Mouse (Mus musculus): ENCODE results near the gene Tnfsf10. TPM values are rescaled to one million over a fixed set of nuclear protein-coding genes. Genes with fewer than 3 reads are reported as not detected.

The Tnfsf10 gene
- total and polyA plus RNA-seq, 2 experiments, result 2.2 to 5.0 TPM

DNA sequence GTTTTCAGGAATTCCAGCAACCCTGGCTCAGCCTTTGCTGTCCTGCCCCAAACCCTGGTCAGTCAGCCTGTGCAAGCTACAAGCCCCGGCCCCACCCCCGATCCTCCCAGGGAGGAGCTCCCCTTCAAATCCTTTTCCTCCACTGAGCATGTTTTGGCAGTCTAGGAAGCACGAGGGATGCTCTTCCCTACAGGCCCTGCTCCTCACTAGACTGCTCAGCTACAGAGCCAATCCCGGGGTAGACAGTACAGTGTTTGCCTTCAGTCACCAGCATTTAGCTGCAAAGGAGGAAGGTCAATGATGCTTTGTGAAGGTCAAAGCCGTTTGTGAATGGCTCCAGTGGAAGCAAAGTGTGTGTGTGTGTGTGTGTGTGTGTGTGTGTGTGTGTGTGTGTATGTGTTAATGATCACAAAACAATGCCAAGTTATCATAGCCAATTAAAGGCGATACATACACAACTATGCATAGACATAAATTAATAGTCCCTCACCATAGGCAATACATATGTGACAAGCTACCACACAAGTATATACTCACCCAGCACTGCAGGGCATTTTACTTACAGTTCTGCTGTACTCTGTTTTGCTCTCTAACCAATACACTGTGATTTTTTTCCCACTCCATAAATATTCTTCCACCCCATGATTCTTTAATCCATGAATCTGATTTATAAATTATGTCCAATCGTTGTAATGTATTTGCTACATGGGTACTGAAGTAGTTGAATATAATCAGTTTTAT, 23.0 kb upstream of the Tnfsf10 start:
- WGBS, result 62% methylated on average over 7 of the region's 7 CpGs
- Histone ChIP-seq H3K4me3 (ENCODE audit: insufficient read depth, low read depth, low read length) (no peak overlapping the region), H3K9ac (ENCODE audit: low read depth, low read length) (no peak overlapping the region), H3K79me2 (ENCODE audit: control insufficient read depth, insufficient read depth, low read length) (no peaks in the 10 kb centered on the region), H3K36me3 (ENCODE audit: control insufficient read depth, insufficient read depth, low read length) (no peaks in the 10 kb centered on the region), H3K4me1 (ENCODE audit: control insufficient read depth, insufficient read depth, low read length) (no peaks in the 10 kb centered on the region; the same call in 1 of the 2 replicates), H3K27ac (replicated peaks; ENCODE audit: insufficient read depth, low read depth, low read length) (no peak overlapping the region), H3K27me3 (ENCODE audit: control insufficient read depth, insufficient read depth, low read length) (no peaks in the 10 kb centered on the region)
- TF ChIP-seq CTCF (IDR thresholded peaks at IDR 0.05; ENCODE audit: low read depth, low read length) (no peak), POLR2A (IDR thresholded peaks at IDR 0.05; ENCODE audit: extremely low read depth, insufficient read depth, low read length) (no peak)
- DNase-seq (ENCODE audit: extremely low read depth, low read depth, low spot score), result no peak

DNA sequence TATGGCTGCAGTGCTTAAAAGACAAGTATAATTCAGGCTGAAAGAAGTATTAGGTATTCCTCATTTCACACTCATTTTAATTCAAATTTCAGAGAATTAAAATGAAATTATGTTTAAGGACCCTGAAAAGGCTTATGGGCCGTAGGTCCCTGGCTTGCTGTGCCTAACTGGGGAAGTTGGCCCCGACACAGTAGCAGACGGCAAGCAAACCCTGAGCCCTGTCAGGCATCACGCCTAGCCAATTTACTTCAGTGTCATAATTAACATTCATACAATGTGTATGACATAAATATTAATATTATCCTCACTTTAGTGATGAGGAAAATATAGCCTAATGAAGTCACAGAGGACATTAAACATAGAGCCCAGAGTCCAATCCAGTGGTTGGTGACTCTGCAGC, 16.4 kb upstream of the Tnfsf10 start:
- WGBS, result 98% methylated on average over 4 of the region's 4 CpGs
- no peak overlapping the region for H3K27ac ChIP-seq (replicated peaks; ENCODE audit: insufficient read depth, low read depth, low read length)
- TF ChIP-seq POLR2A (IDR thresholded peaks at IDR 0.05; ENCODE audit: extremely low read depth, insufficient read depth, low read length), result no peak
- no peak for TF ChIP-seq CTCF (IDR thresholded peaks at IDR 0.05; ENCODE audit: low read depth, low read length)
- H3K27me3 ChIP-seq (ENCODE audit: control insufficient read depth, insufficient read depth, low read length), result no peaks in the 10 kb centered on the region
- DNase-seq (ENCODE audit: extremely low read depth, low read depth, low spot score), result no peak
- no peaks in the 10 kb centered on the region for H3K79me2 ChIP-seq (ENCODE audit: control insufficient read depth, insufficient read depth, low read length)
- H3K36me3 ChIP-seq (ENCODE audit: control insufficient read depth, insufficient read depth, low read length), result no peaks in the 10 kb centered on the region
- H3K4me1 ChIP-seq (ENCODE audit: control insufficient read depth, insufficient read depth, low read length), result no peaks in the 10 kb centered on the region
- H3K4me3 ChIP-seq (ENCODE audit: insufficient read depth, low read depth, low read length), result no peak overlapping the region
- H3K9ac ChIP-seq (ENCODE audit: low read depth, low read length), result no peak overlapping the region

DNA sequence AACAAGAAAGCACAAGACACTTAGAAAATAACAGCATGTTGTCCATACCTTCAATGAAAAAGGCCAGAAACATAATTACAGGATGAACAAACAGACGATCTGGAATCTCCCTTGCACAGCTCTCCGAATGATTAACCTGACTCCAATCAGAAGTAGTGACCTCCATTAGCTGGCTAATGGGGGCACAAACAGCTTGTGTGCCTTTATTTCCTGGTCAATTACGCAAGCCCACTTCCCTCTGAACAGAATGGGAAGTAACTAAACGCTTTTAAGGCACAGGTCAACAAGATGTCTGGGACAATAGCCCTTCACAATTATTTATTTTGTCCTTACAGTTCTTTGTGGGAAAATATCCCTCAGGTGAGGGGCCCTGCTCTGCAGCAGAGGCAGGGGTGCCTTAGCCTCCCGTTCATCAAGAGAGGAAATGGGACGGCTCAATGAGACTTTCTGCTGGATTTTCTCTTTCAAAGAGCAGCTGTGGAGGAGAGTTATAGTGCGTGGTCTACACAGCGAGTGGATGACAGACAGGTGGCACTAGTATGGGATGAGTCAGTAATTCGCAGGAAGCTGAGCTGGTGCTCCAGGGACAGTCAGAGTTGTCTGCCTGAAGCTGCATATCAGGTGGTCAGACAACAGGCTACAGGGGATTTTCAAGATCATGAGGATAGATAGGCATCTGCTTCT, 14.3 kb upstream of the Tnfsf10 start:
- Histone ChIP-seq H3K27me3 (ENCODE audit: control insufficient read depth, insufficient read depth, low read length) (no peaks in the 10 kb centered on the region), H3K4me1 (ENCODE audit: control insufficient read depth, insufficient read depth, low read length) (no peaks in the 10 kb centered on the region), H3K27ac (replicated peaks; ENCODE audit: insufficient read depth, low read depth, low read length) (no peak overlapping the region), H3K79me2 (ENCODE audit: control insufficient read depth, insufficient read depth, low read length) (no peaks in the 10 kb centered on the region), H3K4me3 (ENCODE audit: insufficient read depth, low read depth, low read length) (no peak overlapping the region), H3K9ac (ENCODE audit: low read depth, low read length) (no peak overlapping the region), H3K36me3 (ENCODE audit: control insufficient read depth, insufficient read depth, low read length) (no peaks in the 10 kb centered on the region)
- DNase-seq (ENCODE audit: extremely low read depth, low read depth, low spot score), result peak; percentile 24
- 43% methylated on average over 9 of the region's 9 CpGs for WGBS
- TF ChIP-seq CTCF (IDR thresholded peaks at IDR 0.05; ENCODE audit: low read depth, low read length), result no peak
- TF ChIP-seq POLR2A (IDR thresholded peaks at IDR 0.05; ENCODE audit: extremely low read depth, insufficient read depth, low read length), result no peak

DNA sequence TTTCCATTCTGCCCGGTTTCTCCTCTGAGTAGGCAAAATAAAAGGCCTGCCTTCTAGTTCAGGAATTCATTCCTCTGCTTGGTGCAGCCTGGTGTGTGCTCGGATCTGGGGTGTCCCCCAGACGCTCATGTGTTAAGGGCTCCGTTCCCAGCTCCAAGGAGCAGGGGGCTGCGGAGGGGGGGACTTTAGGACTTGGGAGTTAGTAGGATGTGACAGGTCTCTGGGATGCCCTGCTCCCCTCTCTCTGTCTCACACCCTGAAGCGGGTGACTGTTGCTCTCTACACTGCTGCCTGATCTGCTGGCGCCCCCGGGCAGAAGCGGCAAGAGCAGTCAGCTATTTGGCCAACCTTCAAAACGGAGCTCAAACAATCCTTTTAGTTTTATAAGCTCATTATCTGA, 10.0 kb upstream of the Tnfsf10 start:
- DNase-seq (ENCODE audit: extremely low read depth, low read depth, low spot score), result no peak
- no peak for TF ChIP-seq CTCF (IDR thresholded peaks at IDR 0.05; ENCODE audit: low read depth, low read length)
- no peak for TF ChIP-seq POLR2A (IDR thresholded peaks at IDR 0.05; ENCODE audit: extremely low read depth, insufficient read depth, low read length)
- H3K79me2 ChIP-seq (ENCODE audit: control insufficient read depth, insufficient read depth, low read length), result no peaks in the 10 kb centered on the region
- no peaks in the 10 kb centered on the region for H3K4me1 ChIP-seq (ENCODE audit: control insufficient read depth, insufficient read depth, low read length)
- WGBS, result 84% methylated on average over 10 of the region's 10 CpGs
- no peaks in the 10 kb centered on the region for H3K27me3 ChIP-seq (ENCODE audit: control insufficient read depth, insufficient read depth, low read length)
- no peak overlapping the region for H3K27ac ChIP-seq (replicated peaks; ENCODE audit: insufficient read depth, low read depth, low read length)
- no peak overlapping the region for H3K4me3 ChIP-seq (ENCODE audit: insufficient read depth, low read depth, low read length)
- no peak overlapping the region for H3K9ac ChIP-seq (ENCODE audit: low read depth, low read length)
- no peaks in the 10 kb centered on the region for H3K36me3 ChIP-seq (ENCODE audit: control insufficient read depth, insufficient read depth, low read length)

DNA sequence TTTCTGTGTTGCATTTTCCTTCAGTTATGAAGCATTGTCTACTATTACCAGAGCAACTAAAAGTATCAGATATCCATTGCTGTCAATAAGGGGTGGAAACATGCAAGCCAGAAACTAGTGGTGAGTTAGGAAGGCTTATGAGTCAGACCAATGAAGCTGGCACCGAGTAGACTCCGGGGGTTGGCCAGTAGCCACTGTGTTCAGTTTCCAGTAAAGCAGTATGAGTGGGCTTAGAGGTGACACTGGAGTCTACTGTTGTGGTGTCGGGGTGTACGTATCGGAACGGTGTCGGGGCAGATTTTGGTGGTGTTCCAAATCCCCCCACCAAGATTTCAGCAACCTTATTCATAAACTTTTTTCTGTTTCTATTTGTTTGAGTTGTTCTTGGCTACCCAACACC, 5.9 kb upstream of the Tnfsf10 start:
- no peak for DNase-seq (ENCODE audit: extremely low read depth, low read depth, low spot score)
- Histone ChIP-seq H3K36me3 (ENCODE audit: control insufficient read depth, insufficient read depth, low read length) (no peaks in the 10 kb centered on the region), H3K27ac (replicated peaks; ENCODE audit: insufficient read depth, low read depth, low read length) (no peak overlapping the region), H3K9ac (ENCODE audit: low read depth, low read length) (no peak overlapping the region), H3K4me3 (ENCODE audit: insufficient read depth, low read depth, low read length) (no peak overlapping the region), H3K4me1 (ENCODE audit: control insufficient read depth, insufficient read depth, low read length) (peaks cover 2% of the 10 kb centered on the region; the same call in 1 of the 2 replicates), H3K27me3 (ENCODE audit: control insufficient read depth, insufficient read depth, low read length) (no peaks in the 10 kb centered on the region), H3K79me2 (ENCODE audit: control insufficient read depth, insufficient read depth, low read length) (no peaks in the 10 kb centered on the region)
- 95% methylated on average over 7 of the region's 7 CpGs for WGBS
- no peak for TF ChIP-seq CTCF (IDR thresholded peaks at IDR 0.05; ENCODE audit: low read depth, low read length)
- no peak for TF ChIP-seq POLR2A (IDR thresholded peaks at IDR 0.05; ENCODE audit: extremely low read depth, insufficient read depth, low read length)

DNA sequence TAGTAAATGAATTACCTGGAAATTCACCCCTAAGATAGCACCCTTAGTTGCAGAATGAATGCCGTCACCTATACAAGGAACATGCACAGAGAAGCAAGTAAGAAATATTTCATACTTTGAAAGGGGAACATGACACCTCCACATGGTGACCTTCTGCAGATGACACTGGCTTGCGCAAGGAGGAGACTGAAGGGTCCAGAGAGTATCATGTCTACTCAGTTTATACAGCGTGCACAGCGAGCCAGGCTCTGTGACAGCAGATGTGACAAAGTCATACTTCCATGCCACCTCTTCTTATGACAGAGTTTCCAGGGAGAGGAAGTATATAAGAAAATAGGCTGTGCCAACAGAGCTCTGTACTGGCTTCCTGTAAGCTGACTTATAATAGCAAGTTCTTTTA, 5.4 kb upstream of the Tnfsf10 start:
- Histone ChIP-seq H3K27me3 (ENCODE audit: control insufficient read depth, insufficient read depth, low read length) (no peaks in the 10 kb centered on the region), H3K9ac (ENCODE audit: low read depth, low read length) (no peak overlapping the region), H3K79me2 (ENCODE audit: control insufficient read depth, insufficient read depth, low read length) (no peaks in the 10 kb centered on the region), H3K36me3 (ENCODE audit: control insufficient read depth, insufficient read depth, low read length) (no peaks in the 10 kb centered on the region), H3K4me1 (ENCODE audit: control insufficient read depth, insufficient read depth, low read length) (peaks cover 2% of the 10 kb centered on the region; the same call in 1 of the 2 replicates), H3K27ac (replicated peaks; ENCODE audit: insufficient read depth, low read depth, low read length) (no peak overlapping the region), H3K4me3 (ENCODE audit: insufficient read depth, low read depth, low read length) (no peak overlapping the region)
- no peak for TF ChIP-seq POLR2A (IDR thresholded peaks at IDR 0.05; ENCODE audit: extremely low read depth, insufficient read depth, low read length)
- no peak for TF ChIP-seq CTCF (IDR thresholded peaks at IDR 0.05; ENCODE audit: low read depth, low read length)
- WGBS, result 92% methylated on average over 4 of the region's 4 CpGs
- DNase-seq (ENCODE audit: extremely low read depth, low read depth, low spot score), result no peak

Measured in liver, adult 2 months (tissue).